Mouse (Mus musculus) CH12.LX (cell line): ENCODE results near the gene Pacsin1.

Experiments used
- CTCF ChIP-seq, 2 experiments: IDR thresholded peaks in 1 of 2; conservative IDR thresholded peaks in 1 of 2; 2 replicates each; pipeline ENCODE4 v1.5.1; 2011 to 2012; ENCODE audit warnings: low read depth in 2 of 2, low read length in 2 of 2, improper control_type of control experiment in 1 of 2, inconsistent platforms in 1 of 2, mild to moderate bottlenecking in 1 of 2, moderate library complexity in 1 of 2
- EP300 ChIP-seq: IDR thresholded peaks from 2 replicates; pipeline ENCODE4 v1.6.1; 2011; ENCODE audit warnings: low read length, improper control_type of control experiment
- GABPA ChIP-seq: IDR thresholded peaks from 2 replicates; pipeline ENCODE4 v1.6.1; 2012; ENCODE audit warnings: low read depth, low read length, improper control_type of control experiment, inconsistent platforms; ENCODE audit not compliant: insufficient replicate concordance
- IRF4 ChIP-seq: IDR thresholded peaks from 2 replicates; pipeline ENCODE4 v1.6.1; 2014; ENCODE audit warnings: low read depth, mild to moderate bottlenecking, inconsistent platforms, low read length, improper control_type of control experiment
- JUND ChIP-seq: conservative IDR thresholded peaks from 2 replicates; pipeline ENCODE4 v1.6.1; 2011; ENCODE audit warnings: low read depth, low read length, improper control_type of control experiment
- KAT2A ChIP-seq: IDR thresholded peaks from 2 replicates; pipeline ENCODE4 v1.6.1; 2012; ENCODE audit warnings: low read length, improper control_type of control experiment, inconsistent platforms; ENCODE audit not compliant: insufficient replicate concordance
- MEF2A ChIP-seq: IDR thresholded peaks from 2 replicates; pipeline ENCODE4 v1.6.1; 2014; ENCODE audit warnings: low read depth, mild to moderate bottlenecking, inconsistent platforms, low read length, improper control_type of control experiment, borderline replicate concordance
- PAX5 ChIP-seq: IDR thresholded peaks from 2 replicates; pipeline ENCODE4 v1.6.1; 2012; ENCODE audit warnings: low read length, inconsistent platforms, mixed read lengths
- POLR2A ChIP-seq: IDR thresholded peaks from 2 replicates; pipeline ENCODE4 v1.6.1; 2011; ENCODE audit warnings: low read depth, mild to moderate bottlenecking, improper control_type of control experiment, low read length
- TBP ChIP-seq: conservative IDR thresholded peaks from 2 replicates; pipeline ENCODE4 v1.6.1; 2011; ENCODE audit warnings: low read depth, low read length, improper control_type of control experiment
- TCF12 ChIP-seq: IDR thresholded peaks from 2 replicates; pipeline ENCODE4 v1.6.1; 2014; ENCODE audit warnings: low read depth, mild to moderate bottlenecking, inconsistent platforms, low read length, improper control_type of control experiment
- ZC3H11A ChIP-seq: IDR thresholded peaks from 2 replicates; pipeline ENCODE4 v1.6.1; 2012; ENCODE audit warnings: low read depth, mild to moderate bottlenecking, inconsistent platforms, low read length, improper control_type of control experiment
- ZKSCAN1 ChIP-seq: IDR thresholded peaks from 2 replicates; pipeline ENCODE4 v1.6.1; 2012; ENCODE audit warnings: low read depth, inconsistent platforms, low read length, improper control_type of control experiment, borderline replicate concordance

GRCm38 (mm10) chr17:27643756-27644155 lies 11.6 kb upstream of the Pacsin1 start:
- no peak for TF ChIP-seq PAX5
- TF ChIP-seq POLR2A, result no peak
- TF ChIP-seq CTCF (conservative IDR thresholded peaks at IDR 0.05 in 1 of 2, IDR thresholded peaks at IDR 0.05 in 1 of 2; ENCODE audit: low read depth in 2 of 2, low read length in 2 of 2), result no peak
- no peak for TF ChIP-seq ZC3H11A
- no peak for TF ChIP-seq KAT2A
- no peak for TF ChIP-seq IRF4
- no peak for TF ChIP-seq TCF12
- no peak for TF ChIP-seq EP300
- no peak for TF ChIP-seq JUND
- TF ChIP-seq MEF2A, result no peak
- TF ChIP-seq GABPA, result no peak
- TF ChIP-seq TBP, result no peak
- no peak for TF ChIP-seq ZKSCAN1
